Mouse (Mus musculus): ENCODE results near the gene Fam168b. TPM values are rescaled to one million over a fixed set of nuclear protein-coding genes. Genes with fewer than 3 reads are reported as not detected.

Gene Fam168b
- polyA plus RNA-seq, 1 experiment, result 37.7 TPM

DNA sequence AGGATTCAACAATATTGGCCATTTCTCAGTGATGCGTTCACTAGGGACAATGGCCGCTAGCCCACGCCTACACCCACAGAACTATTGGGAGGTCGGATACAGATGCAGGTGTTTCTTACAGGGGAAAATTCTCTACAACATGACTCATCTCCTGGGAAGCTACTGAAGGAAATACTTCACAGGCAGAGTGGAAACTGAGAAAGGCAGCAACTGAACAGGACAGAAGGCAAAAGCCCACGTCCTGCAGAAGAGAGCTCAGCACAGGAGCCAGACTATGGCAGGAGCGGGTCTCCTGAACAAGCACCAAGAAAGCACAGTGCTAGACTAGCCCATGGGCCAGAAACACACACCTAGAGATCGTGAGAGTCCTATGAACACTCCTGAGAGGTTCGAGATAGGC is 18.7 kb downstream of the Fam168b start:
- H3K4me2 ChIP-seq (ENCODE audit: low read depth), result no peak overlapping the region
- H3K36me3 ChIP-seq (ENCODE audit: control insufficient read depth, insufficient read depth), result peaks cover 30% of the 10 kb centered on the region
- H3K4me3 ChIP-seq, result no peak overlapping the region
- no peak for TF ChIP-seq SRF (IDR thresholded peaks at IDR 0.05; ENCODE audit: control insufficient read depth, insufficient read length, low read depth)
- no peak for TF ChIP-seq MYOG (IDR thresholded peaks at IDR 0.05; ENCODE audit: control insufficient read depth in 1 of 3, insufficient read depth in 1 of 3, insufficient read length in 2 of 3, low read depth in 2 of 3)
- TF ChIP-seq POLR2A (IDR thresholded peaks at IDR 0.05; ENCODE audit: insufficient read length, low read depth), result no peak
- TF ChIP-seq MYOD1 (IDR thresholded peaks at IDR 0.05; ENCODE audit: control insufficient read depth in 1 of 3, insufficient read length in 2 of 3, low read depth in 2 of 3), result no peak
- no peak for TF ChIP-seq USF1 (IDR thresholded peaks at IDR 0.05; ENCODE audit: low read depth)
- no peak for TF ChIP-seq TCF3 (IDR thresholded peaks at IDR 0.05; ENCODE audit: insufficient read length, low read depth)
- TF ChIP-seq POLR2AphosphoS2 (IDR thresholded peaks at IDR 0.05; ENCODE audit: insufficient read length, low read depth), result no peak
- TF ChIP-seq CEBPB (IDR thresholded peaks at IDR 0.05; ENCODE audit: insufficient read depth, poor library complexity, severe bottlenecking), result no peak
- TF ChIP-seq MAX (IDR thresholded peaks at IDR 0.05; ENCODE audit: low read depth), result no peak
- no peak for TF ChIP-seq REST (IDR thresholded peaks at IDR 0.05; ENCODE audit: insufficient read depth, insufficient read length)
- no peak for TF ChIP-seq TCF12 (IDR thresholded peaks at IDR 0.05; ENCODE audit: insufficient read depth, poor library complexity, severe bottlenecking)
- TF ChIP-seq E2F4 (IDR thresholded peaks at IDR 0.05; ENCODE audit: insufficient read depth), result no peak
- peaks cover 90% of the 10 kb centered on the region for H3K79me2 ChIP-seq (ENCODE audit: control insufficient read depth, insufficient read depth)
- H3ac ChIP-seq (ENCODE audit: control insufficient read depth, insufficient read length), result no peak overlapping the region
- no peaks in the 10 kb centered on the region for H3K27me3 ChIP-seq (ENCODE audit: control insufficient read depth, insufficient read depth, insufficient read length)

- H3K79me2 ChIP-seq (ENCODE audit: control insufficient read depth, insufficient read depth), result peaks cover 84% of the 10 kb centered on the region
- TF ChIP-seq POLR2A (IDR thresholded peaks at IDR 0.05; ENCODE audit: insufficient read length, low read depth) (no peak), USF1 (IDR thresholded peaks at IDR 0.05; ENCODE audit: low read depth) (no peak), MAX (IDR thresholded peaks at IDR 0.05; ENCODE audit: low read depth) (no peak), MYOG (IDR thresholded peaks at IDR 0.05; ENCODE audit: control insufficient read depth in 1 of 3, insufficient read depth in 1 of 3, insufficient read length in 2 of 3, low read depth in 2 of 3) (no peak), CEBPB (IDR thresholded peaks at IDR 0.05; ENCODE audit: insufficient read depth, poor library complexity, severe bottlenecking) (no peak), TCF3 (IDR thresholded peaks at IDR 0.05; ENCODE audit: insufficient read length, low read depth) (no peak), TCF12 (IDR thresholded peaks at IDR 0.05; ENCODE audit: insufficient read depth, poor library complexity, severe bottlenecking) (no peak), MYOD1 (IDR thresholded peaks at IDR 0.05; ENCODE audit: control insufficient read depth in 1 of 3, insufficient read length in 2 of 3, low read depth in 2 of 3) (no peak), E2F4 (IDR thresholded peaks at IDR 0.05; ENCODE audit: insufficient read depth) (no peak), SRF (IDR thresholded peaks at IDR 0.05; ENCODE audit: control insufficient read depth, insufficient read length, low read depth) (no peak), REST (IDR thresholded peaks at IDR 0.05; ENCODE audit: insufficient read depth, insufficient read length) (no peak), POLR2AphosphoS2 (IDR thresholded peaks at IDR 0.05; ENCODE audit: insufficient read length, low read depth) (no peak)
- H3K4me2 ChIP-seq (ENCODE audit: low read depth), result no peak overlapping the region
- H3K4me3 ChIP-seq, result no peak overlapping the region
- H3K36me3 ChIP-seq (ENCODE audit: control insufficient read depth, insufficient read depth), result peaks cover 36% of the 10 kb centered on the region
- H3K27me3 ChIP-seq (ENCODE audit: control insufficient read depth, insufficient read depth, insufficient read length), result no peaks in the 10 kb centered on the region
- no peak overlapping the region for H3ac ChIP-seq (ENCODE audit: control insufficient read depth, insufficient read length)
Measured at GRCm38 (mm10) chr1:34823353-34823752, 19.5 kb downstream of the Fam168b start.

DNA sequence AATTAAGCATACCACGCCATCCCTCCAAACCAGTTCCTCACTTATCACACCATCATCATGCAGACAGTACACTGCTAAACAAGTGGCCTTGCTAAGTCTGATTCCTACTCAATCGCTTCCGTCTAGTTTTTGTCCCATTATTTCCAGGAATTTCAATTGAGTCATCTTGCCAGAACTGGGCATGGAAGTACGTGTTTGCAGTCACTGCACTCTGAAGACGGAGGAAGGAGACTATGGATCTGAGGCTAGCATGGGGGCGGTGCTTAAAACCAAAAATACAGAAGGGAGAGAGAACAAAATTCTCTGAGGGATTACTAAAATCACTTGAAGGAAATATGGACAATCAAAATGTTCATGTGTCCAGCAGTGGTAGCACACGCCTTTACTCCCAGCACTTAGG is 20.1 kb downstream of the Fam168b start:
- H3ac ChIP-seq (ENCODE audit: control insufficient read depth, insufficient read length), result no peak overlapping the region
- no peak for TF ChIP-seq MYOD1 (IDR thresholded peaks at IDR 0.05; ENCODE audit: control insufficient read depth in 1 of 3, insufficient read length in 2 of 3, low read depth in 2 of 3)
- no peak for TF ChIP-seq TCF12 (IDR thresholded peaks at IDR 0.05; ENCODE audit: insufficient read depth, poor library complexity, severe bottlenecking)
- TF ChIP-seq POLR2AphosphoS2 (IDR thresholded peaks at IDR 0.05; ENCODE audit: insufficient read length, low read depth), result no peak
- no peak for TF ChIP-seq MYOG (IDR thresholded peaks at IDR 0.05; ENCODE audit: control insufficient read depth in 1 of 3, insufficient read depth in 1 of 3, insufficient read length in 2 of 3, low read depth in 2 of 3)
- TF ChIP-seq REST (IDR thresholded peaks at IDR 0.05; ENCODE audit: insufficient read depth, insufficient read length), result no peak
- no peak for TF ChIP-seq TCF3 (IDR thresholded peaks at IDR 0.05; ENCODE audit: insufficient read length, low read depth)
- no peak for TF ChIP-seq USF1 (IDR thresholded peaks at IDR 0.05; ENCODE audit: low read depth)
- no peak for TF ChIP-seq SRF (IDR thresholded peaks at IDR 0.05; ENCODE audit: control insufficient read depth, insufficient read length, low read depth)
- no peak for TF ChIP-seq MAX (IDR thresholded peaks at IDR 0.05; ENCODE audit: low read depth)
- TF ChIP-seq CEBPB (IDR thresholded peaks at IDR 0.05; ENCODE audit: insufficient read depth, poor library complexity, severe bottlenecking), result no peak
- peaks cover 39% of the 10 kb centered on the region for H3K36me3 ChIP-seq (ENCODE audit: control insufficient read depth, insufficient read depth)
- H3K79me2 ChIP-seq (ENCODE audit: control insufficient read depth, insufficient read depth), result peaks cover 78% of the 10 kb centered on the region
- no peaks in the 10 kb centered on the region for H3K27me3 ChIP-seq (ENCODE audit: control insufficient read depth, insufficient read depth, insufficient read length)
- H3K4me3 ChIP-seq, result no peak overlapping the region
- no peak overlapping the region for H3K4me2 ChIP-seq (ENCODE audit: low read depth)

DNA sequence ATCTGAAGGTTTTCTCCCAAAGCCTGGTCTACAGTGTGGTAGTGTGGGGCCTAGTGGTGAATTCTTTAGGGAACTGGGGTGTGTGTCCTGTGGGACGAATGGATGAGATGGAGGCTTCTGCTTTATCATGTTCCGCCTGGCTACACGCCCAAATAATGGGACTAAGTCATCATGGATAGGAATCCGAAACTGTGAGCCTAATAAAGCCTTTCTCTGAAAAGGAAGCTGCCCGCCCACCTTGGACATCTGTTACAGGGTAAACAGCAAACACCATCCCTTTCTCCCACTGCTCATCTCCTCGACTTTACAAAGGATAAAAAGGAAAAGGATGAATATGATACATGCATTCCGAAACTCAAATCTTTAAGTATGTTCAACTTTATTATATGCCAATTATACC is 20.9 kb downstream of the Fam168b start:
- TF ChIP-seq MYOG (IDR thresholded peaks at IDR 0.05; ENCODE audit: control insufficient read depth in 1 of 3, insufficient read depth in 1 of 3, insufficient read length in 2 of 3, low read depth in 2 of 3), result no peak
- TF ChIP-seq MYOD1 (IDR thresholded peaks at IDR 0.05; ENCODE audit: control insufficient read depth in 1 of 3, insufficient read length in 2 of 3, low read depth in 2 of 3), result no peak
- Histone ChIP-seq H3K4me2 (ENCODE audit: low read depth) (no peak overlapping the region), H3K79me2 (ENCODE audit: control insufficient read depth, insufficient read depth) (peaks cover 71% of the 10 kb centered on the region), H3K4me3 (no peak overlapping the region), H3K36me3 (ENCODE audit: control insufficient read depth, insufficient read depth) (peaks cover 37% of the 10 kb centered on the region), H3ac (ENCODE audit: control insufficient read depth, insufficient read length) (no peak overlapping the region), H3K27me3 (ENCODE audit: control insufficient read depth, insufficient read depth, insufficient read length) (no peaks in the 10 kb centered on the region)

DNA sequence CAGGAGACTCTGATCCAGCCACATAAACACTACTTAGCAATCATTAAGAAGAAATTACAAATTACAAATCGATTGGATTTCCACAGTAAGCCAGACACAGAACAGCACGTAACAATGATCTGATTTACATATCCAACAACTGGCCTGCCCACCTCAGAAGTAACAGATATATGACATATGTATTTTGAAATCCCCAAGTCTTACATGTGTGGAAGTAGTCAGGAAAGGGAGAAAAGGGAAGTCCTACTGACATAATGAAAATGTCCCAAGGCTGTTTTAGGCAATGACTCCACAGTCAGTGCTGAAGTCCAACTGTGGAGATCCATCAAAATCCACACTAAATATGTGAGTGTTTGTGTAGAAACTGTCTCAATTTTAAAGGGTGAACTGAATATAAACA is 21.5 kb downstream of the Fam168b start:
- H3K27me3 ChIP-seq (ENCODE audit: control insufficient read depth, insufficient read depth, insufficient read length), result no peaks in the 10 kb centered on the region
- no peak overlapping the region for H3K4me2 ChIP-seq (ENCODE audit: low read depth)
- H3K36me3 ChIP-seq (ENCODE audit: control insufficient read depth, insufficient read depth), result peaks cover 37% of the 10 kb centered on the region
- peaks cover 65% of the 10 kb centered on the region for H3K79me2 ChIP-seq (ENCODE audit: control insufficient read depth, insufficient read depth)
- H3ac ChIP-seq (ENCODE audit: control insufficient read depth, insufficient read length), result no peak overlapping the region
- no peak overlapping the region for H3K4me3 ChIP-seq
- TF ChIP-seq POLR2A (IDR thresholded peaks at IDR 0.05; ENCODE audit: insufficient read length, low read depth) (no peak), MYOD1 (IDR thresholded peaks at IDR 0.05; ENCODE audit: control insufficient read depth in 1 of 3, insufficient read length in 2 of 3, low read depth in 2 of 3) (no peak), MYOG (IDR thresholded peaks at IDR 0.05; ENCODE audit: control insufficient read depth in 1 of 3, insufficient read depth in 1 of 3, insufficient read length in 2 of 3, low read depth in 2 of 3) (no peak), E2F4 (IDR thresholded peaks at IDR 0.05; ENCODE audit: insufficient read depth) (no peak), TCF12 (IDR thresholded peaks at IDR 0.05; ENCODE audit: insufficient read depth, poor library complexity, severe bottlenecking) (no peak), MAX (IDR thresholded peaks at IDR 0.05; ENCODE audit: low read depth) (no peak), SRF (IDR thresholded peaks at IDR 0.05; ENCODE audit: control insufficient read depth, insufficient read length, low read depth) (no peak), USF1 (IDR thresholded peaks at IDR 0.05; ENCODE audit: low read depth) (no peak), REST (IDR thresholded peaks at IDR 0.05; ENCODE audit: insufficient read depth, insufficient read length) (no peak), CEBPB (IDR thresholded peaks at IDR 0.05; ENCODE audit: insufficient read depth, poor library complexity, severe bottlenecking) (no peak), POLR2AphosphoS2 (IDR thresholded peaks at IDR 0.05; ENCODE audit: insufficient read length, low read depth) (no peak), TCF3 (IDR thresholded peaks at IDR 0.05; ENCODE audit: insufficient read length, low read depth) (no peak)

Measured in myocyte (in vitro differentiated cells).